Mouse (Mus musculus) forebrain, embryonic 12.5 days (tissue): Measurements from ENCODE around the gene Zfp566. TPM values are rescaled to one million over a fixed set of nuclear protein-coding genes. Genes with fewer than 3 reads are reported as not detected.
"Not testable (repeated sequence)": the region's sequence is repeated elsewhere in the genome, so short reads cannot be mapped to it uniquely, and the experiment has no call there.

Experiments
- ATAC-seq: fragments of 200-750 bp; cut with Nextera tagmentation; 2 replicates; pipeline ENCODE4 v1.8.0; 2017; ENCODE audit warnings: moderate TSS enrichment; ENCODE audit not compliant: low FRiP score
- H3K27ac ChIP-seq: fragments of 300-500 bp; sonication (generic); 2 replicates; pipeline ENCODE4 v1.5.1; 2016; ENCODE audit warnings: mild to moderate bottlenecking
- H3K27me3 ChIP-seq: fragments of 300-500 bp; sonication (generic); 2 replicates; pipeline ENCODE4 v1.6.1; 2016; ENCODE audit warnings: mild to moderate bottlenecking
- H3K36me3 ChIP-seq: fragments of 300-500 bp; sonication (generic); replicated peaks from 2 replicates; pipeline ENCODE4 v1.6.1; 2016; ENCODE audit warnings: mild to moderate bottlenecking
- H3K4me1 ChIP-seq: fragments of 300-500 bp; sonication (generic); 2 replicates; pipeline ENCODE4 v1.6.1; 2016
- H3K4me2 ChIP-seq: fragments of 300-500 bp; sonication (generic); 2 replicates; pipeline ENCODE4 v1.6.1; 2016; ENCODE audit warnings: mild to moderate bottlenecking, moderate library complexity
- H3K4me3 ChIP-seq: fragments of 300-500 bp; sonication (generic); replicated peaks from 2 replicates; pipeline ENCODE4 v1.5.1; 2016; ENCODE audit warnings: mild to moderate bottlenecking
- H3K9ac ChIP-seq: fragments of 300-500 bp; sonication (generic); 2 replicates; pipeline ENCODE4 v1.6.1; 2016; ENCODE audit warnings: mild to moderate bottlenecking
- H3K9me3 ChIP-seq: fragments of 300-500 bp; sonication (generic); 2 replicates; pipeline ENCODE4 v1.6.1; 2016
- WGBS: fragments of 180-500 bp; shearing (Covaris S2); methylation state at CpG from one replicate; pipeline ENCODE4 v1.1.7; 2016; 5-methylcytosine and 5-hydroxymethylcytosine counted together
- polyA plus RNA-seq: library from polyadenylated mRNA; unstranded; fragments of >200 nt; fragmentation: Nextera tagmentation; extraction: Ambion mirVana; gene quantifications from 2 replicates; pipeline ENCODE4 v1.2.1, GENCODE M21; 2016

Zfp566 gene
- polyA plus RNA-seq = 13.5 and 16.2 TPM in 2 replicates

- under 1% methylated on average over 40 of the region's 40 CpGs for WGBS
- H3K9ac ChIP-seq = peak within 1 kb of the TSS; percentile 75
- H3K4me1 ChIP-seq = peaks cover 37% of the 10 kb centered on the region
- peak within 1 kb of the TSS; percentile 72 for H3K4me2 ChIP-seq
- peaks cover 2% of the 10 kb centered on the region; the same call in 1 of the 2 replicates for H3K9me3 ChIP-seq
- peak; percentile 92 for ATAC-seq
- H3K27me3 ChIP-seq = no peaks in the 10 kb centered on the region
- peaks cover 18% of the 10 kb centered on the region for H3K36me3 ChIP-seq
- peak within 1 kb of the TSS; percentile 88 for H3K27ac ChIP-seq
- peak within 1 kb of the TSS; percentile 67 for H3K4me3 ChIP-seq
Observed at GRCm38 (mm10) chr7:30090092-30090969, at the start of gene Zfp566, which contains the start of gene Gm26920. TSS of gene Zfp566 (minus strand) at chr7:30090527. TSS of gene Gm26920 (minus strand) at chr7:30090410.

- peaks cover 69% of the 10 kb centered on the region for H3K36me3 ChIP-seq
- H3K4me1 ChIP-seq = no peaks in the 10 kb centered on the region
- no peak overlapping the region for H3K4me3 ChIP-seq
- no peaks in the 10 kb centered on the region for H3K9me3 ChIP-seq
- no peak overlapping the region for H3K27ac ChIP-seq
- no peaks in the 10 kb centered on the region for H3K27me3 ChIP-seq
- no peak overlapping the region for H3K4me2 ChIP-seq
- 89% methylated on average over 10 of the region's 10 CpGs for WGBS
- no peak for ATAC-seq
- no peak overlapping the region for H3K9ac ChIP-seq
Observed at GRCm38 (mm10) chr7:30136826-30137225, 46.5 kb upstream of the Zfp566 start.

- Histone ChIP-seq H3K9ac (no peak overlapping the region), H3K4me2 (no peak overlapping the region), H3K27ac (no peak overlapping the region), H3K4me1 (no peaks in the 10 kb centered on the region), H3K27me3 (no peaks in the 10 kb centered on the region), H3K36me3 (peaks cover 88% of the 10 kb centered on the region), H3K9me3 (no peaks in the 10 kb centered on the region), H3K4me3 (no peak overlapping the region)
- ATAC-seq = no peak
- WGBS = 93% methylated on average over 4 of the region's 4 CpGs
Observed at GRCm38 (mm10) chr7:30132396-30132795, 42.1 kb upstream of the Zfp566 start.

GRCm38 (mm10) chr7:30129900-30130299 is 39.6 kb upstream of the Zfp566 start:
- WGBS = 98% methylated on average over 8 of the region's 8 CpGs

GRCm38 (mm10) chr7:30122188-30122530 is 31.8 kb upstream of the Zfp566 start:
- peak overlapping the region; percentile 71 for H3K4me3 ChIP-seq
- WGBS = 6% methylated on average over 15 of the region's 15 CpGs
- no peaks in the 10 kb centered on the region for H3K9me3 ChIP-seq
- peak overlapping the region; percentile 82 for H3K27ac ChIP-seq
- no peak; the same call in 1 of the 2 replicates for ATAC-seq
- peaks cover 7% of the 10 kb centered on the region for H3K4me1 ChIP-seq
- H3K4me2 ChIP-seq = peak overlapping the region; percentile 81
- peak overlapping the region; percentile 78 for H3K9ac ChIP-seq
- no peaks in the 10 kb centered on the region for H3K27me3 ChIP-seq
- peaks cover 14% of the 10 kb centered on the region for H3K36me3 ChIP-seq

More at GRCm38 (mm10) chr7:30129900-30130299, 39.6 kb upstream of the Zfp566 start:
- Histone ChIP-seq H3K4me3 (no peak overlapping the region), H3K27me3 (no peaks in the 10 kb centered on the region), H3K4me1 (no peaks in the 10 kb centered on the region), H3K27ac (no peak overlapping the region), H3K4me2 (no peak overlapping the region), H3K9me3 (no peaks in the 10 kb centered on the region), H3K9ac (no peak overlapping the region), H3K36me3 (peaks cover 81% of the 10 kb centered on the region)
- no peak for ATAC-seq

- peaks cover 7% of the 10 kb centered on the region for H3K4me1 ChIP-seq
- H3K4me3 ChIP-seq = peak within 1 kb of the TSS; percentile 71
- H3K27ac ChIP-seq = peak within 1 kb of the TSS; percentile 82
- H3K9me3 ChIP-seq = no peaks in the 10 kb centered on the region
- H3K9ac ChIP-seq = peak within 1 kb of the TSS; percentile 78
- H3K4me2 ChIP-seq = peak within 1 kb of the TSS; percentile 81
- under 1% methylated on average over 61 of the region's 61 CpGs for WGBS
- no peaks in the 10 kb centered on the region for H3K27me3 ChIP-seq
- H3K36me3 ChIP-seq = peaks cover 8% of the 10 kb centered on the region
- ATAC-seq = peak; percentile 97
Observed at GRCm38 (mm10) chr7:30121308-30122187, 31.2 kb upstream of the Zfp566 start, which contains the start of gene Zfp382. TSS of gene Zfp382 (plus strand) at chr7:30121942.

- WGBS = 93% methylated on average over 12 of the region's 12 CpGs
Observed at GRCm38 (mm10) chr7:30117935-30118334, 27.6 kb upstream of the Zfp566 start.

GRCm38 (mm10) chr7:30116076-30116475 is 25.7 kb upstream of the Zfp566 start:
- WGBS = 93% methylated on average over 5 of the region's 5 CpGs
- no peaks in the 10 kb centered on the region for H3K4me1 ChIP-seq

More at GRCm38 (mm10) chr7:30117935-30118334, 27.6 kb upstream of the Zfp566 start:
- H3K4me2 ChIP-seq, H3K9ac ChIP-seq, H3K27ac ChIP-seq, H3K4me3 ChIP-seq, ATAC-seq, H3K27me3 ChIP-seq, H3K36me3 ChIP-seq, H3K4me1 ChIP-seq: not testable (repeated sequence)
- H3K9me3 ChIP-seq = 0 out of 2 replicates have a peak, but pooled peaks cover 13% of the 10 kb centered on the region

GRCm38 (mm10) chr7:30099297-30099696 is 9.0 kb upstream of the Zfp566 start:
- no peak overlapping the region for H3K9ac ChIP-seq
- H3K4me3 ChIP-seq = no peak overlapping the region
- H3K4me2 ChIP-seq = no peak overlapping the region
- ATAC-seq = no peak
- peaks cover 61% of the 10 kb centered on the region for H3K36me3 ChIP-seq
- 95% methylated on average over 13 of the region's 13 CpGs for WGBS
- peaks cover 11% of the 10 kb centered on the region for H3K4me1 ChIP-seq
- no peaks in the 10 kb centered on the region for H3K27me3 ChIP-seq
- no peak overlapping the region for H3K27ac ChIP-seq
- peaks cover 11% of the 10 kb centered on the region; the same call in 1 of the 2 replicates for H3K9me3 ChIP-seq

More at GRCm38 (mm10) chr7:30116076-30116475, 25.7 kb upstream of the Zfp566 start:
- no peak for ATAC-seq
- Histone ChIP-seq H3K27me3 (no peaks in the 10 kb centered on the region), H3K4me3 (no peak overlapping the region), H3K36me3 (no peaks in the 10 kb centered on the region), H3K27ac (no peak overlapping the region), H3K4me2 (no peak overlapping the region), H3K9ac (no peak overlapping the region), H3K9me3 (0 out of 2 replicates have a peak, but pooled peaks cover 13% of the 10 kb centered on the region)

GRCm38 (mm10) chr7:30095551-30096125 is 5.3 kb upstream of the Zfp566 start:
- no peaks in the 10 kb centered on the region for H3K27me3 ChIP-seq
- peaks cover 21% of the 10 kb centered on the region for H3K4me1 ChIP-seq

GRCm38 (mm10) chr7:30094646-30095429 is 4.5 kb upstream of the Zfp566 start, which contains the start of gene Zfp260:
TSS of gene Zfp260 (plus strand) at chr7:30094777.
- H3K4me3 ChIP-seq = peak within 1 kb of the TSS; percentile 49
- H3K27ac ChIP-seq = peak within 1 kb of the TSS; percentile 96

More at GRCm38 (mm10) chr7:30095551-30096125, 5.3 kb upstream of the Zfp566 start:
- no peaks in the 10 kb centered on the region for H3K9me3 ChIP-seq
- H3K4me3 ChIP-seq = peak overlapping the region; percentile 49
- no peak for ATAC-seq
- peaks cover 31% of the 10 kb centered on the region for H3K36me3 ChIP-seq
- H3K27ac ChIP-seq = peak overlapping the region; percentile 56; the same call in 1 of the 2 replicates
- 8% methylated on average over 5 of the region's 5 CpGs for WGBS
- H3K4me2 ChIP-seq = peak overlapping the region; percentile 81
- H3K9ac ChIP-seq = peak overlapping the region; percentile 70

More at GRCm38 (mm10) chr7:30094646-30095429, 4.5 kb upstream of the Zfp566 start, which contains the start of gene Zfp260:
- peaks cover 23% of the 10 kb centered on the region for H3K36me3 ChIP-seq
- WGBS = under 1% methylated on average over 26 of the region's 26 CpGs
- no peaks in the 10 kb centered on the region for H3K9me3 ChIP-seq
- H3K4me1 ChIP-seq = peaks cover 21% of the 10 kb centered on the region
- H3K9ac ChIP-seq = peak within 1 kb of the TSS; percentile 70
- peak; percentile 76 for ATAC-seq
- H3K4me2 ChIP-seq = peak within 1 kb of the TSS; percentile 81
- H3K27me3 ChIP-seq = no peaks in the 10 kb centered on the region
